Mouse (Mus musculus) MEL (cell line): ENCODE measurements around the gene Galnt6. TPM values are rescaled to one million over a fixed set of nuclear protein-coding genes. Genes with fewer than 3 reads are reported as not detected.

Experiments
- DNase-seq: peaks from one replicate; pipeline ENCODE4 v3.0.0; 2011; ENCODE audit warnings: low read depth, low spot score
- H3K27ac ChIP-seq: 2 replicates; pipeline ENCODE4 v1.5.1; 2012; ENCODE audit warnings: low read depth, mild to moderate bottlenecking, control low read depth, low read length, moderate library complexity; ENCODE audit not compliant: control insufficient read depth
- H3K27me3 ChIP-seq, 2 experiments: fragments of 150-350 bp in 1 of 2; sonication (generic) in 1 of 2; 2 replicates each; pipeline ENCODE4 v1.6.1; 2012; ENCODE audit warnings: low read length in 2 of 2, mild to moderate bottlenecking in 2 of 2, improper control_type of control experiment in 1 of 2, moderate library complexity in 1 of 2; ENCODE audit not compliant: insufficient read depth in 2 of 2, control insufficient read depth in 1 of 2
- H3K36me3 ChIP-seq, 2 experiments: 2 replicates each; pipeline ENCODE4 v1.6.1; 2012 to 2014; ENCODE audit warnings: low read length in 2 of 2, improper control_type of control experiment in 1 of 2, inconsistent platforms in 1 of 2, mild to moderate bottlenecking in 1 of 2; ENCODE audit not compliant: insufficient read depth in 2 of 2, control insufficient read depth in 1 of 2
- H3K4me1 ChIP-seq, 2 experiments: fragments of 150-350 bp in 1 of 2; sonication (generic) in 1 of 2; 2 replicates each; pipeline ENCODE4 v1.6.1; 2012; ENCODE audit warnings: low read length in 2 of 2, improper control_type of control experiment in 1 of 2, mild to moderate bottlenecking in 1 of 2; ENCODE audit not compliant: insufficient read depth in 2 of 2, control insufficient read depth in 1 of 2
- H3K4me3 ChIP-seq, 2 experiments: fragments of 150-350 bp in 1 of 2; sonication (generic) in 1 of 2; 2 replicates each; pipeline ENCODE4 v1.5.1; 2012; ENCODE audit warnings: low read depth in 2 of 2, low read length in 2 of 2, mild to moderate bottlenecking in 2 of 2, moderate library complexity in 2 of 2, control low read depth in 1 of 2, improper control_type of control experiment in 1 of 2; ENCODE audit not compliant: control insufficient read depth in 1 of 2, insufficient read depth in 1 of 2
- H3K79me2 ChIP-seq: 2 replicates; pipeline ENCODE4 v1.6.1; 2012; ENCODE audit warnings: mild to moderate bottlenecking, low read length, moderate library complexity; ENCODE audit not compliant: control insufficient read depth, poor library complexity, insufficient read depth
- H3K9ac ChIP-seq: 2 replicates; pipeline ENCODE4 v1.6.1; 2012; ENCODE audit warnings: low read depth, mild to moderate bottlenecking, control low read depth, low read length, moderate library complexity; ENCODE audit not compliant: control insufficient read depth, poor library complexity, severe bottlenecking
- H3K9me3 ChIP-seq: fragments of 150-350 bp; sonication (generic); replicated peaks from 2 replicates; pipeline ENCODE4 v1.6.1; 2012; ENCODE audit warnings: mild to moderate bottlenecking, low read length, improper control_type of control experiment, moderate library complexity; ENCODE audit not compliant: insufficient read depth
- BHLHE40 ChIP-seq: IDR thresholded peaks from 2 replicates; pipeline ENCODE4 v1.6.1; 2012; ENCODE audit warnings: low read depth, mild to moderate bottlenecking, inconsistent platforms, low read length, improper control_type of control experiment, borderline replicate concordance
- CHD2 ChIP-seq: IDR thresholded peaks from 2 replicates; pipeline ENCODE4 v1.6.1; 2011; ENCODE audit warnings: low read length, improper control_type of control experiment
- CTCF ChIP-seq, 3 experiments: IDR thresholded peaks in 2 of 3; conservative IDR thresholded peaks in 1 of 3; 2 replicates each; pipeline ENCODE4 v1.5.1; 2011 to 2012; ENCODE audit warnings: low read length in 3 of 3, low read depth in 2 of 3, mild to moderate bottlenecking in 2 of 3, improper control_type of control experiment in 1 of 3, inconsistent platforms in 1 of 3, mixed read lengths in 1 of 3, moderate library complexity in 1 of 3; ENCODE audit not compliant: control insufficient read depth in 1 of 3, insufficient read depth in 1 of 3, poor library complexity in 1 of 3, severe bottlenecking in 1 of 3
- E2F4 ChIP-seq: IDR thresholded peaks from 2 replicates; pipeline ENCODE4 v1.6.1; 2011; ENCODE audit warnings: low read depth, low read length, improper control_type of control experiment, borderline replicate concordance
- ELF1 ChIP-seq: IDR thresholded peaks from 2 replicates; pipeline ENCODE4 v1.6.1; 2014; ENCODE audit warnings: low read depth, mild to moderate bottlenecking, inconsistent platforms, low read length, improper control_type of control experiment, moderate library complexity
- EP300 ChIP-seq, 2 experiments: IDR thresholded peaks; 2 replicates each; pipeline ENCODE4 v1.6.1; 2011; ENCODE audit warnings: improper control_type of control experiment in 2 of 2, low read length in 2 of 2, low read depth in 1 of 2, mild to moderate bottlenecking in 1 of 2
- ETS1 ChIP-seq: IDR thresholded peaks from 2 replicates; pipeline ENCODE4 v1.6.1; 2012; ENCODE audit warnings: low read depth, mild to moderate bottlenecking, inconsistent platforms, low read length, improper control_type of control experiment, moderate library complexity
- GABPA ChIP-seq: IDR thresholded peaks from 2 replicates; pipeline ENCODE4 v1.6.1; 2012; ENCODE audit warnings: low read depth, mild to moderate bottlenecking, inconsistent platforms, low read length, improper control_type of control experiment, moderate library complexity
- GATA1 ChIP-seq: IDR thresholded peaks from 2 replicates; pipeline ENCODE4 v1.6.1; 2011; ENCODE audit warnings: low read depth, low read length, improper control_type of control experiment
- HCFC1 ChIP-seq: IDR thresholded peaks from 2 replicates; pipeline ENCODE4 v1.6.1; 2012; ENCODE audit warnings: low read depth, mild to moderate bottlenecking, inconsistent platforms, low read length, improper control_type of control experiment, moderate library complexity
- JUND ChIP-seq: IDR thresholded peaks from 2 replicates; pipeline ENCODE4 v1.6.1; 2011; ENCODE audit warnings: low read depth, mild to moderate bottlenecking, improper control_type of control experiment, low read length
- MAFK ChIP-seq: IDR thresholded peaks from 2 replicates; pipeline ENCODE4 v1.6.1; 2011; ENCODE audit warnings: low read depth, mild to moderate bottlenecking, low read length, improper control_type of control experiment, borderline replicate concordance
- MAX ChIP-seq: IDR thresholded peaks from 2 replicates; pipeline ENCODE4 v1.6.1; 2011; ENCODE audit warnings: low read length, improper control_type of control experiment
- MAZ ChIP-seq: IDR thresholded peaks from 2 replicates; pipeline ENCODE4 v1.6.1; 2012; ENCODE audit warnings: low read depth, mild to moderate bottlenecking, inconsistent platforms, low read length, improper control_type of control experiment
- MEF2A ChIP-seq: IDR thresholded peaks from 2 replicates; pipeline ENCODE4 v1.6.1; 2014; ENCODE audit warnings: low read depth, mild to moderate bottlenecking, inconsistent platforms, low read length, improper control_type of control experiment; ENCODE audit not compliant: poor library complexity, insufficient replicate concordance, severe bottlenecking; ENCODE audit errors: extremely low read depth
- MXI1 ChIP-seq: IDR thresholded peaks from 2 replicates; pipeline ENCODE4 v1.6.1; 2011; ENCODE audit warnings: mild to moderate bottlenecking, low read depth, low read length, improper control_type of control experiment
- MYB ChIP-seq: IDR thresholded peaks from 2 replicates; pipeline ENCODE4 v1.6.1; 2011; ENCODE audit warnings: mild to moderate bottlenecking, low read depth, low read length, improper control_type of control experiment
- MYC ChIP-seq: IDR thresholded peaks from 2 replicates; pipeline ENCODE4 v1.6.1; 2011; ENCODE audit warnings: low read depth, mild to moderate bottlenecking, low read length, improper control_type of control experiment, moderate library complexity
- NELFE ChIP-seq: IDR thresholded peaks from 2 replicates; pipeline ENCODE4 v1.6.1; 2011; ENCODE audit warnings: low read depth, low read length, improper control_type of control experiment
- NRF1 ChIP-seq: IDR thresholded peaks from 2 replicates; pipeline ENCODE4 v1.6.1; 2014; ENCODE audit warnings: low read depth, mild to moderate bottlenecking, inconsistent platforms, low read length, improper control_type of control experiment, moderate library complexity; ENCODE audit not compliant: poor library complexity, insufficient read depth, severe bottlenecking
- POLR2A ChIP-seq, 2 experiments: IDR thresholded peaks; 2 replicates each; pipeline ENCODE4 v1.6.1; 2011 to 2012; ENCODE audit warnings: low read length in 2 of 2, mild to moderate bottlenecking in 2 of 2, control low read depth in 1 of 2, improper control_type of control experiment in 1 of 2, low read depth in 1 of 2, moderate library complexity in 1 of 2; ENCODE audit not compliant: control insufficient read depth in 1 of 2, insufficient read depth in 1 of 2, poor library complexity in 1 of 2
- POLR2AphosphoS2 ChIP-seq: IDR thresholded peaks from 2 replicates; pipeline ENCODE4 v1.6.1; 2011; ENCODE audit warnings: low read length, improper control_type of control experiment
- RAD21 ChIP-seq: IDR thresholded peaks from 2 replicates; pipeline ENCODE4 v1.6.1; 2011; ENCODE audit warnings: mild to moderate bottlenecking, low read depth, low read length, improper control_type of control experiment
- RCOR1 ChIP-seq: IDR thresholded peaks from 2 replicates; pipeline ENCODE4 v1.6.1; 2012; ENCODE audit warnings: low read depth, mild to moderate bottlenecking, inconsistent platforms, low read length, improper control_type of control experiment
- SIN3A ChIP-seq: IDR thresholded peaks from 2 replicates; pipeline ENCODE4 v1.6.1; 2012; ENCODE audit warnings: low read length, improper control_type of control experiment, inconsistent platforms
- TAL1 ChIP-seq: IDR thresholded peaks from 2 replicates; pipeline ENCODE4 v1.6.1; 2012; ENCODE audit warnings: mild to moderate bottlenecking, inconsistent platforms, low read length, moderate library complexity, mixed read lengths
- TBP ChIP-seq: IDR thresholded peaks from 2 replicates; pipeline ENCODE4 v1.8.0; 2011; ENCODE audit warnings: low read depth, low read length, improper control_type of control experiment
- TCF12 ChIP-seq: IDR thresholded peaks from 2 replicates; pipeline ENCODE4 v1.6.1; 2014; ENCODE audit warnings: low read depth, mild to moderate bottlenecking, inconsistent platforms, low read length, improper control_type of control experiment, moderate library complexity
- UBTF ChIP-seq: IDR thresholded peaks from 2 replicates; pipeline ENCODE4 v1.6.1; 2012; ENCODE audit warnings: low read depth, mild to moderate bottlenecking, inconsistent platforms, low read length, improper control_type of control experiment, moderate library complexity, borderline replicate concordance; ENCODE audit not compliant: insufficient read depth
- USF1 ChIP-seq: IDR thresholded peaks from 2 replicates; pipeline ENCODE4 v1.6.1; 2014; ENCODE audit warnings: low read depth, mild to moderate bottlenecking, inconsistent platforms, low read length, improper control_type of control experiment, moderate library complexity
- USF2 ChIP-seq, 2 experiments: IDR thresholded peaks; 2 replicates each; pipeline ENCODE4 v1.6.1; 2011 to 2012; ENCODE audit warnings: improper control_type of control experiment in 2 of 2, low read length in 2 of 2, borderline replicate concordance in 1 of 2, inconsistent platforms in 1 of 2, low read depth in 1 of 2, mild to moderate bottlenecking in 1 of 2; ENCODE audit not compliant: insufficient read depth in 1 of 2
- ZC3H11A ChIP-seq: IDR thresholded peaks from 2 replicates; pipeline ENCODE4 v1.6.1; 2012; ENCODE audit warnings: low read depth, mild to moderate bottlenecking, inconsistent platforms, low read length, improper control_type of control experiment
- ZMIZ1 ChIP-seq: IDR thresholded peaks from 2 replicates; pipeline ENCODE4 v1.6.1; 2012; ENCODE audit warnings: low read depth, mild to moderate bottlenecking, inconsistent platforms, low read length, improper control_type of control experiment, moderate library complexity
- ZNF384 ChIP-seq: IDR thresholded peaks from 2 replicates; pipeline ENCODE4 v1.6.1; 2012; ENCODE audit warnings: low read depth, mild to moderate bottlenecking, inconsistent platforms, low read length, improper control_type of control experiment
- polyA plus RNA-seq, 2 experiments: library from polyadenylated mRNA; stranded (reverse) in 1 of 2; unstranded in 1 of 2; fragments of >175 nt in 1 of 2; fragments of >200 nt in 1 of 2; gene quantifications; 2 replicates each; pipeline versions ENCODE4 v1.2.1 to v1.2.4; 2012; ENCODE audit warnings: low replicate concordance in 2 of 2, low read depth in 1 of 2; ENCODE audit not compliant: insufficient read length in 2 of 2, insufficient read depth in 1 of 2, missing spikeins in 1 of 2
- total RNA-seq: library from RNA; depleted of rRNA; stranded (reverse); fragments of 300-350 nt; gene quantifications from 2 replicates; pipeline ENCODE4 v1.2.3, GENCODE M21; 2012

Galnt6 gene
- total and polyA plus RNA-seq, 3 experiments = 16.1 to 17.0 TPM; not detected in 1

- Histone ChIP-seq H3K36me3 (peaks cover 0 to 27% of the 10 kb centered on the region in 2 experiments; a peak in 2 of 4 replicates), H3K79me2 (peaks cover 6% of the 10 kb centered on the region), H3K9me3 (no peaks in the 10 kb centered on the region), H3K4me3 (no peak overlapping the region; a peak in 1 of 4 replicates), H3K9ac (peak overlapping the region; percentile 27), H3K27me3 (no peaks in the 10 kb centered on the region), H3K4me1 (peaks cover 11 to 26% of the 10 kb centered on the region in 2 experiments), H3K27ac (peak overlapping the region; percentile 83)
- peak; percentile 93 for DNase-seq
- TF ChIP-seq GATA1 (peak; percentile 93), EP300 (IDR thresholded peaks at IDR 0.05; ENCODE audit: low read depth in 1 of 2, low read length in 2 of 2) (peak; percentile 88), MAX (0 out of 2 replicates have a peak, but pooled peaks have one; percentile 19), HCFC1 (peak; percentile 63; the same call in 1 of the 2 replicates), E2F4 (no peak), RAD21 (no peak), MEF2A (peak; percentile 90), ELF1 (peak; percentile 47; the same call in 1 of the 2 replicates), MAZ (peak; percentile 2; the same call in 1 of the 2 replicates), SIN3A (peak; percentile 75), CTCF (IDR thresholded peaks at IDR 0.05 in 2 of 3, conservative IDR thresholded peaks at IDR 0.05 in 1 of 3; ENCODE audit: control insufficient read depth in 1 of 3, insufficient read depth in 1 of 3, low read depth in 2 of 3, low read length in 3 of 3, poor library complexity in 1 of 3, severe bottlenecking in 1 of 3) (no peak), NELFE (peak; percentile 34), POLR2A (IDR thresholded peaks at IDR 0.05; ENCODE audit: control insufficient read depth in 1 of 2, insufficient read depth in 1 of 2, low read depth in 1 of 2, low read length in 2 of 2, poor library complexity in 1 of 2) (peak in 1 of 2 experiments; percentile 48; a peak in 2 of 4 replicates), JUND (no peak), TCF12 (peak; percentile 79), MXI1 (peak; percentile 42; the same call in 1 of the 2 replicates), UBTF (no peak), USF1 (no peak), USF2 (IDR thresholded peaks at IDR 0.05; ENCODE audit: borderline replicate concordance in 1 of 2, insufficient read depth in 1 of 2, low read depth in 1 of 2, low read length in 2 of 2) (no peak), TBP (peak; percentile 43; the same call in 1 of the 2 replicates), CHD2 (no peak), NRF1 (no peak), RCOR1 (peak; percentile 81), MAFK (peak; percentile 56; the same call in 1 of the 2 replicates), GABPA (peak; percentile 73; the same call in 1 of the 2 replicates), MYB (no peak), ZNF384 (no peak), ZC3H11A (no peak), MYC (no peak; the same call in 1 of the 2 replicates), ZMIZ1 (no peak), ETS1 (peak; percentile 94), BHLHE40 (no peak), TAL1 (peak; percentile 80), POLR2AphosphoS2 (no peak)
Measured at GRCm38 (mm10) chr15:100673585-100674391, 55.4 kb downstream of the Galnt6 start.
